Mouse (Mus musculus) spleen, embryonic (tissue): ENCODE measurements at regions not wholly inside any gene's neighbourhood (a gene's known extent, or its start where the extent isn't known, plus 50 kb on each side); places are given as distances from the start of the nearest gene placed in this dataset.

Experiments
- CTCF ChIA-PET: fragments of 350-600 bp; sonication (Branson Sonifier 250); formaldehyde crosslinking; loops from one replicate; lab custom pipeline; 2022; lab: Charles Lee

DNA sequence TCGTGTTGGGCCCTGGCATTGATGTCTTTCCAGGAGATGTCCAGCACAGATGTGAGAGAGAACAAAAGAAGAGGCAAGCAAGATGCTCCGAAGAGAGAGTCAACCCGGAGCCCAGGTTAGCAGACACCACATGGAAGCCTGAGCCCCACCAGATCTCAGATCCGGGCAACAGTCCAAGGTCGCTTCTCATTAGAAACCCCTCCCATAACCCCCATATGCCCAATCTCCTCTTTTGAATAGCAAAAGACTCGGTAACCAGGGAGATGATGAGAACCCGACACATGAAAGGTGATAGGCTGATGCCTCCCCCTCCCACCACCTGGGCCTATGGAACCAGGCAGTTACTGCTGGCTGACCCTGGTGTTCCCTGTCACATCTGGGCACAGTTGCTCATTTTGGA, 155.7 kb upstream of the Igsf21 start:
- CTCF ChIA-PET = no interaction called here

DNA sequence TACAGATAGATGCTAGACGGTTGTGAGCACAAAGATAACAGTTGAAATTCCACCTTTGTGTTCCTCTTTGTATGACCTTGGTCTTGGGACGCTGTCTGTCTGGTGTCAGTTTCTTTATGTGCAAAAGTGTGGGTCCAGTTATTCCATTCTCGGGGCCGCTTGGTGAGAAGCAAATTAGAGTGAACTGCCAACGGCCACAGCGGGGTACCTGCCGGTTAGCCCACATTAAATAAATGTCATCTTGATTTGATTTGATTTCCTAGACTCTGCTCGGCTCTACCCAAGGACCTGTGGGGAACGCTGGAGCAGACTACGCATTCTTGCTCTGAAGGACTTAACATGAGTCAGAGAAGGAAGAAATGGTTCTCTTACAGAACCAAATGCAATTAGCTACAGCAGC, 155.0 kb upstream of the Igsf21 start:
- CTCF ChIA-PET = no interaction called here

DNA sequence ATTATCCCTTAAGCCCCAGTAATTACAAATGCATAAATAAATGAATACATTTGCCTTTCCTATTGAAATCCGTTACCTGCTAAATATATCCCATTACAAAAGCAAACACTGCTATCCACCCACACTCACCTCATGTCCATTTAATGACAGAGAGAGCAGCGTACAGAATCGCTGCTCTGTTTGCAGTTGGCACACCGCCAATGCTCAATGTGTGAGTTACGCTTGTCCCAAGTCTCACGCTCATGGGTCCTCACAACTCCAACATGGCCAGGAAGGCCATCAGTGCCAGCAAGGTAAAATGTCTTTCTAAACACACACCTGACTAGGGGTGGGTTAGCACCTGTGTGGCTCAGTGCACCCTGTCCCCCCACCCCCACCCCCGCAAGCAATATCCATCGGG, 150.0 kb upstream of the Igsf21 start:
- CTCF ChIA-PET = no interaction called here

DNA sequence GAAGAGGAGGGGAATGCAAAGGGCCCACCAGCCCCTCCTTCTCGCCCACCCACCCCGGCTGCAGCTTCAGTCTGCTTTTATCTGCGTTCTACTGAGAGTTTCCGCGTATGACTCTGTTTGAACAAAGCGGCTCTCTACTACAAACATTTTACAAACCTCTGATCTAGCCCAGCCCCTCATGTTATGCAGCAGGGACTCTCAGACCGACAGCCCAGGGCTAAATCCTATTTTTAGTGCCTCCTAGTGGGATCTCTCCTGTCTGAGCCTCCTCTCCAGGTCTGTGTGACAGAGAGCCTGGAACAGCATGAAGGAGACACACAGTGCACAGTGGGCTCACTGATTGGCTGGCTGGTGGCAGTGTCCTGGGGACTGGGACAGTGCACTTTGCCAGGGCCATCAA, 145.7 kb upstream of the Igsf21 start:
- CTCF ChIA-PET = no interaction called here

DNA sequence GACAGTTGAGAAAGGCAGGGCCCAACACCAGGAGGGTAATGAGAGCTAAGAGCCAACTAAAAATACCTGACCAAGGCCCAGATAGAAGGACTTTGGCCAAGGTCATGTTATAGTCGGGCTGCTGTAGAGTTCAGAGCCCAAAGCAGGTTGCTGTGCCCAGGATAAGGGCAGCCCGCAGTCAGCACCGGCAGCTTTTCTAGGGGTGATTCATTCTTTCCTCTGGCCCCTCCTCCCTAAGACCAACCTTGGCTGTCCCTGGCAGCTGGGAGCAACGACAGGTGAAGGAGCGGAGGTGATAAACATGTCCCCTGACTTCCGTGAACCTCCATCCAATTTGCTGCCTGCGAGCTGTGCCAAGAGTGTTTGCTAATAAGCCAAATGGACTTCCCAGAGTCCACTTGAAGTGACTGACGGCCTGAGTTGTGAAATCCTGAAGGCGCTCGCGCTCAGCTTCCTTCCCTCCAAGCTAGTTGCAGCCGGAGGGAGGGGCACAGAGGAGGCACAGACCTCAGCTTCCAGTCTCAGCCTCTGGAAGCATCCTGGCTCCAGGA, 144.2 kb upstream of the Igsf21 start:
- CTCF ChIA-PET = no interaction called here

DNA sequence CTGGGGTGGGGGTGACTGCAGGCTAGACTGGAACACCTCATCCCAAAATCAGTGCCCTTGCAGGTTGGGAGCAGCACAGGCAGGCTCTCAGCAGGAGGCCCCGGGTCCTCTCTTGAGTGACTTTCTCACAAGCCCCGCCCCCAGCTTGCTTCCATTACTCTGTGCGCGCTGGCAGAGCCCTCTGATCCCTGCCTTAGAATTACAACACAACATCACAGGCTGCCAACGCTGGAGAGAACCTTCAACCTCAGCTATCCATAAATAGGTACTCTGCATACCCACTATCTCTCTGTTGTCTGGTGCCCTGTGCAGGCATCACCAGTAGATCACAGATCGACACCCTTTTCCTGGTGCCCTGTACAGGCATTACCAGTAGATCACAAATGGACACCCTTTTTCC, 139.1 kb upstream of the Igsf21 start:
- CTCF ChIA-PET = no interaction called here

- CTCF ChIA-PET = no interaction called here
Measured at GRCm38 (mm10) chr4:140385226-140385625, 138.6 kb upstream of the Igsf21 start.

GRCm38 (mm10) chr4:140383596-140383995, 137.0 kb upstream of the Igsf21 start:
- CTCF ChIA-PET = no interaction called here

GRCm38 (mm10) chr4:140380733-140381132, 134.1 kb upstream of the Igsf21 start:
- CTCF ChIA-PET = no interaction called here

DNA sequence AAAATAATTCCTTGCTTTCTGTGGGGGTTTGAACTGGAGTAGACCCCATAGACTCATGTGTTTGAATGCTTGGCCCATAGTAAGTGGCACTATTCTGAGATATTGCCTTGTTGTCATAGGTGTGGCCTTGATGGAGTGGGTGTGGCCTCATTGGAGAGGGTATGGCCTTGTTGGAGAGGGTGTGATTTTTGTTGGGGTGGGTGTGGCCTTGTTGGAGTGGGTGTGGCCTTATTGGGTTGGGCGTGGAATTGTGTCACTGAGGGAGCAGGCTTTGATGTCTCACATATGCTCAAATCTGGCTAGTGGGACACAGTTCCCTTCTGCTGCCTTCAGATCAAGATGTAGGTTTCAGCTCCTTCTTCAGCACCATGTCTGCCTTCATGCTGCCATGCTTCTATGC, 131.4 kb upstream of the Igsf21 start:
- CTCF ChIA-PET = no interaction called here

DNA sequence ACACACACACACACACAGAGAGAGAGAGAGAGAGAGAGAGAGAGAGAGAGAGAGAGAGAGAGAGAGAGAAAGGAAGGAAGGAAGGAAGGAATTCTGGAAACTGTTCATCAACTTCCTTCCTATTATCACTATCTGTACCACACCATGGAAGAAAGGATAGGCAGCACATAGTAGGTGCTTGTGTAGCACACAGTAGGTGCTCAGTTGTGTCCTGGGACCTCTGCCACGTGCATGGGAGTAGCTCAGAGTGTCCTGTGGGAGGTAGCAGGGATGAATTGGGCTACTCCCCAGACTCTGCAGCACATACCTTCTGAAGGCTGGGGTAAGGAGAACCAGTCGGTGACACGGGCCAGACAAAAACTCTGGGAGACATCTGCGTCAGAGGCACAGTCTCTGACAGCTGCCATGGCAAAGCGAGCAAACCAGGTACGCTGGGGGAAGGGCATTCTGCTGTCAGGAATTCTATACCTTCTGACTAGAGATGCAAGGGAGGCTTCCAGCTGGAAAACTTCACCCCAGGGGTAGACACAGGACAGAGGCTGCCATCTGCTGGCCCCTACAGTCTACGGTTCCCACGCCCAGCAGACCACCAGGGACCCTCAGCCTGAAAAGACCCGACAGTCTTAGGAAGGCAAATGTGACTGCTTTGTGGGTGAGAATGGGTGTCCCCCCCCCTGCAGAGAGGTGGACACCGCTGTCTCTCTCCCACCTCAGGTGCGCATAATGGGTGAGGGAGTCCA, 126.2 kb upstream of the Igsf21 start:
- CTCF ChIA-PET = no interaction called here

- CTCF ChIA-PET = no interaction called here
Measured at GRCm38 (mm10) chr4:140371426-140372213, 125.0 kb upstream of the Igsf21 start.

- CTCF ChIA-PET = no interaction called here
Measured at GRCm38 (mm10) chr4:140366975-140367680, 120.5 kb upstream of the Igsf21 start.

DNA sequence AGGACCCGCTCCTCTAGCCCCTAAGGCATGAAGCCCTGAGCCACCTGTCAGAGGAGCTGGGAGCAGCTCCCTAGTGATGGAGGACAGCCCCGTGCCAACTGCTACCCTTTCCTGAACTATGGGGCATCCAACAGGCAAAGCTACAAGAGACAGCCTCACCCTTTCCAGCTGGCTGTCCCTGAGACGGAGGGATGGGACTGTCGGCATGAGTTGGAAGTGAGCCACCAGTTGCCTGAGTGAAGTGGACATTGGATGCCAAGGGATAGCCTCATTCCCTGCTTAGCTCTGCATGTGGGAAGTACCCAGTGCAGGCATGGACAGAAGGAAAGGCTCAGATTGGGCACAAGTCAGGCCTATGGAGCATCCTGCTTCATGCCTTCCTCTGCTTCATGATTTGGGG, 112.3 kb upstream of the Igsf21 start:
- CTCF ChIA-PET = no interaction called here

DNA sequence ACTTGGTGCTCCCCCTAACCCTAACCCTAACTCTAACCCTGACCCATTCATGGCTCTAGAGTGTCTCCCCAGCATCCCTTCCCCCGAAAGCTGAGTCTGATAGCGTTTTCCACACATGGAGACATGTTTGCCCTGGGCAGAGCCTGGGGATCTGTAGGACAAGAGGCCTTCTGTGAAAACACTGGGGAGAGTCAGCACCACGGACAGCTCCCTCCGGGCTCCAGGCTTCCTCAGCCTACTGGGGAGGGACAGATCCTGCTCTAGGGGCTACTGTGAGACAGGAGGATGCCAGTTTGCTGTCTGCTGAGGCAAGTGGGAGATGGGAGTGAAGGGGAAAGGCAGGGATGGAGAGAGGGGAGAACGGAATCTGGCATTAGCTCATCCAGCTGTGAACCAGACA, 111.5 kb upstream of the Igsf21 start:
- CTCF ChIA-PET = interaction anchor here (0.7 kb wide), 1 partner anchor 1504 kb away, joined by 4 read pairs; no protein-coding TSS in a partner anchor

DNA sequence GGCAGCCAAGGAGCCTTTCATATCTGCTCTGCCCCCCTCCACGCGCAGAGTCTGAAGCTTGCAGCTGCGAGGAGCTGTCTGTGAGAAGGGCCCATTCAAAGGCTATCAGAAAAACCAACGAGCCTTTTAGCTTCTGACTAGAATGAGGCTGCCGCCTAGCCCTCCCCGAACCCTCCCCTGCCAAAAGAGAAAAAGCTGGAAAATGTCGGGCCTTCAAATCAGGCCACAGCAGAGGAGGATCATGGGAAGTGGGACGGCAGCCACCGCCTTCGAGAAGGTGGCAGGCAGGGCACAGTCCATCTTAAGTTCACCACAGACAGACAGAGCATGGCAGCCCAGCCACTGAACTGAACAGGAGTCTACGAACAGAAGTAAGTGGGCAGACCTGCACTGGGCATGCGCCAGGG, 108.6 kb upstream of the Igsf21 start:
- CTCF ChIA-PET = no interaction called here

DNA sequence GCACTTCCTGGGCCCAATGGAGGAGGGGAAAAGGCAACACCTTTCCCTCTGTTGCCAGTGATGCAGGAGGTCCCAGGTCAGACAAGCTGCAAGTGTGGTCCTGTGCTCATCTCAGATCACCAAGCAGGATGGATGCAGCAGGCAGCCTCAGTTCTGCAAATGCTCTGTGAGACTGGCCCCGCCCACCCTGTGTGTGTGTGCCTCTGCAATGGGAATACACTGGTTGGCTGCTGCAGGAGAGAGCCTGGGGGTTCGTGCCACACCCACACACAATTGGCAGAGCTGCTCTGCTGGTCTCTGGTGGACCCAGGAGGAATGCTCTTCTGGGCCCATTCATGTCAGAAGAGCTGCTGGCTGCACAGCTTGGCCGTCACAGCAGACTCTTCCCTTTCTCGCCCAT, 102.2 kb upstream of the Igsf21 start:
- CTCF ChIA-PET = no interaction called here

DNA sequence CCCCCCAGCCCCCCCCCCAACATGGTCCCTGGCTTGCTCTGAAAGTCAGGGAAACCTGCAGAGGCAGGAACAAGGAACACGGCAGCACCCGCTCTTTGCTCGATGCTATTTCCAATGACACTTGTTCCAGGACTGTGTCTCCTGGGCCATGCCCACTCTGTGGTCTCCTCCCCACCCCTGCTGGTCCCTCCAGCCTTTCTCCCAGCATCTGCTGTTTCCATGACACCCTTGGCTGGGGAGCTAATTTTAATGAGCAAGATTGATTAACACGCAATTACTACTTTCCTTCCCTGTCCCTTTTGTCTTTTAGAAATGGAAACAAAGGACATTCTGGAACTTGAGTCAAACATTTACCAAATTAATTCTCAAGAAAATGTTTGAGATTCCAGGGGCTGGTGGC, 83.6 kb upstream of the Igsf21 start:
- CTCF ChIA-PET = no interaction called here

DNA sequence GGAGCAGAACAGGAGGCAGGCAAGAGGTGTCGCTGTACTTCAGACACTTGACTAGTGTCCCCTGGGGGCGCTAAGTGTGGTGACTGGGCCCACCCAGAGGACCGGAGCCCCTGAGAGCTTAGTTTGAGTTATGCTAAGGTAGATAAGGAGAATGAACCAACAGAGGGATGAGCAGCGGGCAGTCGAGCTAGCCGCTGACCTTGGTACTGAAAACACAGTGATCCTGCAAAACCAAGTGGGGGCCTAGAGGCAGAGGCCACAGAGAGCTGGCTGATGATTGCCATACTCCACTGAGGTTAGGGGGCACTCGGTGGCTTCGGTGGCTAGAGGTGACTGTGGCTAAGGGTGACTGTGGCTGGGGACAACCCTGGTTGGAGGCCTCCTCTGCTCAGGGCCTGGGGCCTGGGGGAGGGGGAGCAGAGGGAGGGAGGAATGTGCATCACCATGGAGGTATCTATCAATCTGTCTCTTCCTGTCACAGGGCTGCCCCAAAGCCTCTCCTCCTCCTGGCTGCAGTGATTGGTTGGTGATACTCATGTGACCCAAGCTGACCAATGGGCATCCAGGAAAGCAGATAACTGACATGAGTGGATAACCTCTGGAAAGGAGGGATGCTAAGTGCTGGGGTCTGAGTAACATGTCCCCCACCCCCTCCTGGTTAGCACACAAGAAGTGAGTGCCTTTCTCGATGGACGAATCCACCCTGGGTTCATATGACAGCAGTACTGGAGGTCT, 80.3 kb upstream of the Igsf21 start:
- CTCF ChIA-PET = no interaction called here

GRCm38 (mm10) chr4:140325677-140326052, 79.1 kb upstream of the Igsf21 start:
- CTCF ChIA-PET = no interaction called here

- CTCF ChIA-PET = no interaction called here
Measured at GRCm38 (mm10) chr4:140324971-140325676, 78.5 kb upstream of the Igsf21 start.
